Mouse (Mus musculus) liver, embryonic 14.5 days (tissue): ENCODE results near the gene Pde6c. TPM values are rescaled to one million over a fixed set of nuclear protein-coding genes. Genes with fewer than 3 reads are reported as not detected.
A peak's percentile ranks its signal among the peaks of the same experiment; 100 is the strongest.

ENCODE experiments used
- ATAC-seq: fragments of 200-750 bp; cut with Nextera tagmentation; 2 replicates; pipeline ENCODE4 v1.8.0; 2017; ENCODE audit warnings: moderate number of reproducible peaks, mild to moderate bottlenecking, moderate library complexity; ENCODE audit not compliant: insufficient read depth
- DNase-seq, 3 experiments: peaks; one replicate each; pipeline ENCODE4 v3.0.0-alpha.2; 2012 to 2013; ENCODE audit warnings: low read depth in 3 of 3, low spot score in 3 of 3
- H3K27ac ChIP-seq: fragments of 300-500 bp; sonication (generic); 2 replicates; pipeline ENCODE4 v1.5.1; 2014; ENCODE audit warnings: moderate library complexity, mild to moderate bottlenecking, control low read depth, inconsistent platforms
- H3K27me3 ChIP-seq: fragments of 300-500 bp; sonication (generic); 2 replicates; pipeline ENCODE4 v1.6.1; 2014; ENCODE audit warnings: mild to moderate bottlenecking, low read length, moderate library complexity; ENCODE audit not compliant: control insufficient read depth, insufficient read depth
- H3K36me3 ChIP-seq: fragments of 300-500 bp; sonication (generic); replicated peaks from 2 replicates; pipeline ENCODE4 v1.6.1; 2014; ENCODE audit warnings: low read depth; ENCODE audit not compliant: control insufficient read depth, insufficient read depth
- H3K4me1 ChIP-seq, 2 experiments: fragments of 200-500 bp in 1 of 2; fragments of 300-500 bp in 1 of 2; sonication (generic) in 1 of 2; replicated peaks; 2 replicates each; pipeline ENCODE4 v1.6.1; 2012 to 2014; ENCODE audit warnings: antibody characterized with exemption in 1 of 2, inconsistent platforms in 1 of 2, low read length in 1 of 2; ENCODE audit not compliant: control insufficient read depth in 2 of 2, insufficient read depth in 2 of 2
- H3K4me2 ChIP-seq: fragments of 300-500 bp; sonication (generic); 2 replicates; pipeline ENCODE4 v1.6.1; 2014; ENCODE audit warnings: low read depth, mild to moderate bottlenecking, control low read depth, moderate library complexity
- H3K4me3 ChIP-seq, 2 experiments: fragments of 200-500 bp in 1 of 2; fragments of 300-500 bp in 1 of 2; sonication (generic) in 1 of 2; 2 replicates each; pipeline ENCODE4 v1.5.1; 2012 to 2014; ENCODE audit warnings: low read depth in 2 of 2, low read length in 2 of 2, mild to moderate bottlenecking in 2 of 2, control low read depth in 1 of 2, inconsistent platforms in 1 of 2, moderate library complexity in 1 of 2; ENCODE audit not compliant: insufficient read depth in 1 of 2
- H3K9ac ChIP-seq: fragments of 300-500 bp; sonication (generic); replicated peaks from 2 replicates; pipeline ENCODE4 v1.6.1; 2014; ENCODE audit warnings: mild to moderate bottlenecking, control low read depth, moderate library complexity
- H3K9me3 ChIP-seq: fragments of 300-500 bp; sonication (generic); 2 replicates; pipeline ENCODE4 v1.6.1; 2016; ENCODE audit warnings: low read length, mixed read lengths; ENCODE audit not compliant: control insufficient read depth
- CTCF ChIP-seq: IDR thresholded peaks from 2 replicates; pipeline ENCODE4 v1.5.1; 2016; ENCODE audit warnings: antibody characterized with exemption, low read depth, control low read depth
- EP300 ChIP-seq: IDR thresholded peaks from 2 replicates; pipeline ENCODE4 v1.6.1; 2016; ENCODE audit warnings: antibody characterized with exemption, low read depth
- WGBS: fragments of 180-500 bp; shearing (Covaris S2); extraction: QIAGEN DNeasy Blood & Tissue Kit; methylation state at CpG from one replicate; pipeline ENCODE4 v1.1.7; 2014; ENCODE audit not compliant: insufficient replicate concordance; 5-methylcytosine and 5-hydroxymethylcytosine counted together
- polyA plus RNA-seq, 2 experiments: library from polyadenylated mRNA; depleted of rRNA in 1 of 2; stranded (reverse) in 1 of 2; unstranded in 1 of 2; fragments of >200 nt; fragmentation: Nextera tagmentation in 1 of 2; extraction: Ambion mirVana in 1 of 2; gene quantifications; 2 replicates each; pipeline versions ENCODE4 v1.2.1 to v1.2.3; 2012 to 2014

Gene Pde6c
- polyA plus RNA-seq (2012; rRNA removed) (2.1 and 4.1 TPM in 2 replicates), polyA plus RNA-seq (2014; fragmentation: Nextera tagmentation; extraction: Ambion mirVana) (4.2 TPM in 2 replicates)

DNA sequence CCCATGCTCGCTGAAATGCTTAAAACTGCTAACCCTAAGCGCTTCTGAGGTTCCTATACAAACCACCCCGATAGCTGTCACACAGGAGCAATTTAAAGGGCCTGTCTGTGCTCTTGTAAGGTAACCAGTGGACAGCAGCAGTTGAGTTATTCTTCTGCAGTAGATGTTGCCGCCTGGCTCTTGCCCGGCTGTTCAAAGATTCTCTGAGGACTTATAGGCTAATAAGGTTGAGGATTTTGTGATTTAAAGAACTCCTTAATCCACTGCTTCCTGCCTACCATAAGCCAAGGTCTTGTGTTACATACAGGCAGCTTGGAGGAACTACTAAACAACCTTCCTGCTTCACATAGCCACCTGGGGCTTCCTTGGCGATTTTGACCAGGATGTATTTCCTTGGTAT lies at the start of gene Pde6c:
TSS of gene Pde6c (plus strand) at position 301 of the 400 bp plus-strand sequence.
- TF ChIP-seq CTCF (no peak), EP300 (no peak)
- H3K4me2 ChIP-seq = no peak within 1 kb of the TSS
- 53% methylated on average over 6 of the region's 6 CpGs for WGBS
- no peaks in the 10 kb centered on the region for H3K27me3 ChIP-seq
- H3K4me3 ChIP-seq = no peak within 1 kb of the TSS
- H3K9me3 ChIP-seq = no peaks in the 10 kb centered on the region
- no peak within 1 kb of the TSS for H3K27ac ChIP-seq
- H3K36me3 ChIP-seq = no peaks in the 10 kb centered on the region
- peaks cover 0 to 13% of the 10 kb centered on the region in 2 experiments; a peak in 2 of 4 replicates for H3K4me1 ChIP-seq
- ATAC-seq (no peak), DNase-seq (no peak)
- no peak within 1 kb of the TSS for H3K9ac ChIP-seq

GRCm38 (mm10) chr19:38082931-38083525 lies 49.6 kb upstream of the Pde6c start:
- H3K27ac ChIP-seq = no peak overlapping the region

DNA sequence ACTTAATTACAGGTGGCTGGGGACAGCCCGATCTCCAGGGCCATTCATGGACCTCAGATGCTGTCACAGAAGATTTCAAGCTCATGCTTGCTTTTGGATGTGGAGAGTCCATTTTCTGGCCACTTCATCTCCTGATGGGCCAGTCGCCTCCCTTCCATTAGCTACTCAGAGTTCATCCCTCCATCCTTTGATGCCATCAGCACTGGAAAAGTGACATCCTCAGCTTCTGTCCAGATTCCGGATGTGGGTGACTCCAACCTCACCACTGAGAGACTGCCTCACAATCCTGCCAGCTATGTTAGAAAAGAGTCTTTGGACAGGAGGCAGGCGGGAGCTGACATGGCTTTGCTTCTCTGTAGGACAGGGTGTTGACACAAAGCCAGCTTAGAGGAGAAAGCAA lies 46.7 kb upstream of the Pde6c start:
- Histone ChIP-seq H3K9me3 (no peaks in the 10 kb centered on the region), H3K4me1 (no peaks in the 10 kb centered on the region), H3K4me3 (no peak overlapping the region), H3K9ac (no peak overlapping the region), H3K36me3 (no peaks in the 10 kb centered on the region), H3K27ac (no peak overlapping the region), H3K4me2 (no peak overlapping the region), H3K27me3 (no peaks in the 10 kb centered on the region)
- 53% methylated on average over 4 of the region's 4 CpGs for WGBS
- ATAC-seq = no peak
- DNase-seq = no peak
- TF ChIP-seq EP300 (no peak), CTCF (no peak)

More at GRCm38 (mm10) chr19:38082931-38083525, 49.6 kb upstream of the Pde6c start:
- Histone ChIP-seq H3K4me2 (no peak overlapping the region), H3K4me3 (no peak overlapping the region), H3K9ac (no peak overlapping the region), H3K27me3 (no peaks in the 10 kb centered on the region), H3K36me3 (no peaks in the 10 kb centered on the region), H3K4me1 (no peaks in the 10 kb centered on the region), H3K9me3 (no peaks in the 10 kb centered on the region)
- ATAC-seq (no peak), DNase-seq (no peak)
- TF ChIP-seq EP300 (no peak), CTCF (no peak)
- 46% methylated on average over 5 of the region's 5 CpGs for WGBS

DNA sequence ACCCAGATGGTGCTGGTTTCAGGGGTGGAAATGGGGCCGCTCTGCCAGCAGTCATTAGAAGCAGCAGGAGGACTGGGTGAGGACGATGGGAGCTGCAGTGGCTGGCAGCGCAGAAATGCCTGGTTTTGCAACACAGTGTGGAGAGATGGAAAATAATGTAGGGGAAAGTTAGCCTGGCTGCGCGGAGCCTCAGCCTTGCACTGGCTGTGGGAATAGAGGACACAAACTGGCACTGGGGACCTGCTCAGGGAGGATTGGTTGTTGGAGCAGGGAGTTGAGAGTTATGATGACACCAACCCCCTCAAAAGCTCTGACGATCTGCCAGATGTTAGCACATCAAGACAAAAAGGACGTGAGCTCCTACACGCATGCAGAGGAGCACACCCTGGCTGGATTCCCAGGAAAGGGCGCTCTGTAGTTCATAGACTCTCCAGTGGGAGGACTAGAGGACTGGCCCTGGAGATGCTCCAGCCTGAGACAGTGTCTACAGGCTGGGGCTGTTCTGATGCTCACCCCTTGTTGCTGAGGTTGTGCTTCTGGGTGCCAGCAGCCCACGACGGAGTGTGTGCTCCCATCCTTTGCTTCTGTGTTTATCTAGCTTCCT lies 45.5 kb upstream of the Pde6c start:
- H3K4me1 ChIP-seq = no peaks in the 10 kb centered on the region
- H3K4me3 ChIP-seq = no peak overlapping the region
- WGBS = 46% methylated on average over 11 of the region's 11 CpGs
- H3K9me3 ChIP-seq = no peaks in the 10 kb centered on the region
- H3K36me3 ChIP-seq = no peaks in the 10 kb centered on the region
- no peak overlapping the region for H3K4me2 ChIP-seq
- TF ChIP-seq CTCF (peak; percentile 65), EP300 (no peak)
- H3K27ac ChIP-seq = no peak overlapping the region
- ATAC-seq = no peak
- no peaks in the 10 kb centered on the region for H3K27me3 ChIP-seq
- DNase-seq = peak in 1 of 3 experiments; percentile 7
- no peak overlapping the region for H3K9ac ChIP-seq

GRCm38 (mm10) chr19:38089358-38089757 lies 43.2 kb upstream of the Pde6c start:
- ATAC-seq = no peak
- no peak overlapping the region for H3K9ac ChIP-seq
- WGBS = 58% methylated on average over 8 of the region's 8 CpGs
- H3K27me3 ChIP-seq = no peaks in the 10 kb centered on the region
- no peaks in the 10 kb centered on the region for H3K9me3 ChIP-seq
- H3K36me3 ChIP-seq = no peaks in the 10 kb centered on the region
- no peaks in the 10 kb centered on the region for H3K4me1 ChIP-seq
- TF ChIP-seq CTCF (no peak), EP300 (no peak)
- no peak overlapping the region for H3K4me3 ChIP-seq
- no peak for DNase-seq
- H3K4me2 ChIP-seq = no peak overlapping the region
- no peak overlapping the region for H3K27ac ChIP-seq
